Mouse (Mus musculus) limb, embryonic 14.5 days (tissue): ENCODE data around the gene Ikzf4. TPM values are rescaled to one million over a fixed set of nuclear protein-coding genes. Genes with fewer than 3 reads are reported as not detected.

ENCODE experiments used
- ATAC-seq: fragments of 200-750 bp; cut with Nextera tagmentation; 2 replicates; pipeline ENCODE4 v1.8.0; 2017; ENCODE audit warnings: low read depth, moderate number of reproducible peaks, moderate TSS enrichment; ENCODE audit not compliant: low FRiP score
- DNase-seq: peaks from one replicate; pipeline ENCODE4 v3.0.0-alpha.2; 2015; ENCODE audit warnings: low spot score
- H3K27ac ChIP-seq: fragments of 300-500 bp; sonication (generic); replicated peaks from 2 replicates; pipeline ENCODE4 v1.5.1; 2014; ENCODE audit warnings: low read depth, mild to moderate bottlenecking, low read length, moderate library complexity, mixed read lengths
- H3K27me3 ChIP-seq: fragments of 300-500 bp; sonication (generic); 2 replicates; pipeline ENCODE4 v1.6.1; 2014; ENCODE audit warnings: low read length, mixed read lengths; ENCODE audit not compliant: control insufficient read depth, insufficient read depth
- H3K36me3 ChIP-seq: fragments of 300-500 bp; sonication (generic); 2 replicates; pipeline ENCODE4 v1.6.1; 2014; ENCODE audit warnings: mild to moderate bottlenecking, low read length, moderate library complexity, mixed read lengths; ENCODE audit not compliant: control insufficient read depth, insufficient read depth
- H3K4me1 ChIP-seq: fragments of 300-500 bp; sonication (generic); 2 replicates; pipeline ENCODE4 v1.6.1; 2014; ENCODE audit warnings: antibody characterized with exemption, low read length, mixed read lengths; ENCODE audit not compliant: control insufficient read depth, insufficient read depth
- H3K4me2 ChIP-seq: fragments of 300-500 bp; sonication (generic); replicated peaks from 2 replicates; pipeline ENCODE4 v1.6.1; 2014; ENCODE audit warnings: low read depth, mild to moderate bottlenecking, low read length, moderate library complexity; ENCODE audit not compliant: severe bottlenecking
- H3K4me3 ChIP-seq: fragments of 300-500 bp; sonication (generic); replicated peaks from 2 replicates; pipeline ENCODE4 v1.5.1; 2014; ENCODE audit warnings: low read length
- H3K9ac ChIP-seq: fragments of 300-500 bp; sonication (generic); 2 replicates; pipeline ENCODE4 v1.6.1; 2014; ENCODE audit warnings: mild to moderate bottlenecking, low read depth, low read length, moderate library complexity; ENCODE audit not compliant: severe bottlenecking
- H3K9me3 ChIP-seq: fragments of 300-500 bp; sonication (generic); 2 replicates; pipeline ENCODE4 v1.6.1; 2016; ENCODE audit warnings: low read length; ENCODE audit not compliant: control insufficient read depth
- POLR2A ChIP-seq: fragments of 200-500 bp; IDR thresholded peaks from 2 replicates; pipeline ENCODE4 v1.8.0; 2012; ENCODE audit warnings: inconsistent platforms, mild to moderate bottlenecking, moderate library complexity, borderline replicate concordance; ENCODE audit not compliant: insufficient read depth, insufficient read length; ENCODE audit errors: extremely low read depth
- WGBS: fragments of 180-500 bp; shearing (Covaris S2); extraction: QIAGEN DNeasy Blood & Tissue Kit; methylation state at CpG from one replicate; pipeline ENCODE4 v1.1.7; 2014; 5-methylcytosine and 5-hydroxymethylcytosine counted together
- polyA plus RNA-seq, 2 experiments: library from polyadenylated mRNA; depleted of rRNA in 1 of 2; stranded (reverse) in 1 of 2; unstranded in 1 of 2; fragments of >200 nt; fragmentation: Nextera tagmentation in 1 of 2; extraction: Ambion mirVana in 1 of 2; gene quantifications; 2 replicates each; pipeline versions ENCODE4 v1.2.1 to v1.2.3; 2012 to 2014

Gene Ikzf4
- polyA plus RNA-seq, 2 experiments = 5.2 to 8.0 TPM

GRCm38 (mm10) chr10:128671148-128671547 is 25.4 kb upstream of the Ikzf4 start:
- H3K4me1 ChIP-seq = peaks cover 7% of the 10 kb centered on the region
- H3K4me2 ChIP-seq = no peak overlapping the region
- no peaks in the 10 kb centered on the region for H3K9me3 ChIP-seq
- WGBS = 96% methylated on average over 9 of the region's 9 CpGs
- H3K4me3 ChIP-seq = no peak overlapping the region
- no peak overlapping the region for H3K27ac ChIP-seq
- no peak for DNase-seq
- TF ChIP-seq POLR2A = no peak
- H3K9ac ChIP-seq = no peak overlapping the region
- peaks cover 5% of the 10 kb centered on the region for H3K36me3 ChIP-seq
- no peak for ATAC-seq
- H3K27me3 ChIP-seq = no peaks in the 10 kb centered on the region

GRCm38 (mm10) chr10:128668790-128669672 is 23.2 kb upstream of the Ikzf4 start:
- Histone ChIP-seq H3K27ac (peak overlapping the region; percentile 73), H3K36me3 (peaks cover 5% of the 10 kb centered on the region; the same call in 1 of the 2 replicates), H3K27me3 (no peaks in the 10 kb centered on the region), H3K9ac (peak overlapping the region; percentile 69), H3K4me1 (peaks cover 5% of the 10 kb centered on the region; the same call in 1 of the 2 replicates), H3K9me3 (no peaks in the 10 kb centered on the region), H3K4me2 (peak overlapping the region; percentile 81), H3K4me3 (peak overlapping the region; percentile 73)
- TF ChIP-seq POLR2A = 0 out of 2 replicates have a peak, but pooled peaks have one; percentile 31
- DNase-seq (peak; percentile 48), ATAC-seq (peak; percentile 73)
- WGBS = 1% methylated on average over 34 of the region's 42 CpGs

GRCm38 (mm10) chr10:128665806-128666205 is 20.0 kb upstream of the Ikzf4 start:
- Histone ChIP-seq H3K27ac (no peak overlapping the region), H3K27me3 (no peaks in the 10 kb centered on the region), H3K4me1 (no peaks in the 10 kb centered on the region), H3K9ac (no peak overlapping the region), H3K9me3 (no peaks in the 10 kb centered on the region), H3K4me2 (no peak overlapping the region), H3K4me3 (no peak overlapping the region), H3K36me3 (no peaks in the 10 kb centered on the region)
- DNase-seq = no peak
- 98% methylated on average over 2 of the region's 2 CpGs for WGBS
- no peak for ATAC-seq
- TF ChIP-seq POLR2A = no peak

GRCm38 (mm10) chr10:128665307-128665706 is 19.5 kb upstream of the Ikzf4 start:
- H3K4me3 ChIP-seq = no peak overlapping the region
- TF ChIP-seq POLR2A = no peak
- no peak overlapping the region for H3K27ac ChIP-seq
- H3K4me2 ChIP-seq = no peak overlapping the region
- H3K27me3 ChIP-seq = no peaks in the 10 kb centered on the region
- DNase-seq (no peak), ATAC-seq (no peak)
- H3K36me3 ChIP-seq = no peaks in the 10 kb centered on the region
- no peaks in the 10 kb centered on the region for H3K9me3 ChIP-seq
- no peaks in the 10 kb centered on the region for H3K4me1 ChIP-seq
- H3K9ac ChIP-seq = no peak overlapping the region
- WGBS = 88% methylated on average over 3 of the region's 3 CpGs

- whole genome bisulfite sequencing = 69% methylated on average over 3 of the region's 3 CpGs
- no peak for TF ChIP-seq POLR2A
- Histone ChIP-seq H3K4me3 (no peak overlapping the region), H3K27ac (no peak overlapping the region), H3K4me1 (no peaks in the 10 kb centered on the region), H3K9ac (no peak overlapping the region), H3K27me3 (no peaks in the 10 kb centered on the region), H3K36me3 (no peaks in the 10 kb centered on the region), H3K4me2 (no peak overlapping the region), H3K9me3 (no peaks in the 10 kb centered on the region)
- ATAC-seq (no peak), DNase-seq (no peak)
Measured at GRCm38 (mm10) chr10:128664808-128665207, 19.0 kb upstream of the Ikzf4 start.
